Mouse (Mus musculus): ENCODE data around the gene Fnbp1l. TPM values are rescaled to one million over a fixed set of nuclear protein-coding genes. Genes with fewer than 3 reads are reported as not detected.

Fnbp1l gene
- total RNA-seq (2021), result 10 to 100 TPM; 32.5 to 33.9 TPM

GRCm38 (mm10) chr3:122618991-122619930 lies at the start of gene Fnbp1l:
TSS of gene Fnbp1l (minus strand) at chr3:122619715.
- DNase-seq (ENCODE audit: extremely low spot score in 1 of 2, low spot score in 1 of 2), result peak; percentile 61 to 64

GRCm38 (mm10) chr3:122660795-122661194 lies 41.3 kb upstream of the Fnbp1l start:
- DNase-seq (ENCODE audit: extremely low spot score in 1 of 2, low spot score in 1 of 2), result no peak

GRCm38 (mm10) chr3:122659261-122659917 lies 39.9 kb upstream of the Fnbp1l start:
- no peak for DNase-seq (ENCODE audit: extremely low spot score in 1 of 2, low spot score in 1 of 2)

GRCm38 (mm10) chr3:122647195-122647837 lies 27.8 kb upstream of the Fnbp1l start:
- no peak for DNase-seq (ENCODE audit: extremely low spot score in 1 of 2, low spot score in 1 of 2)

GRCm38 (mm10) chr3:122640286-122640685 lies 20.8 kb upstream of the Fnbp1l start:
- no peak for DNase-seq (ENCODE audit: extremely low spot score in 1 of 2, low spot score in 1 of 2)

- DNase-seq (ENCODE audit: extremely low spot score in 1 of 2, low spot score in 1 of 2), result no peak
Measured at GRCm38 (mm10) chr3:122639197-122639475, 19.6 kb upstream of the Fnbp1l start.

- peak; percentile 82 to 98 for DNase-seq (ENCODE audit: extremely low spot score in 1 of 2, low spot score in 1 of 2)
Measured at GRCm38 (mm10) chr3:122638329-122639196, 19.0 kb upstream of the Fnbp1l start.

- DNase-seq (ENCODE audit: extremely low spot score in 1 of 2, low spot score in 1 of 2), result no peak
Measured at GRCm38 (mm10) chr3:122637280-122637679, 17.8 kb upstream of the Fnbp1l start.

- DNase-seq (ENCODE audit: extremely low spot score in 1 of 2, low spot score in 1 of 2), result no peak
Measured at GRCm38 (mm10) chr3:122635246-122635645, 15.7 kb upstream of the Fnbp1l start.

GRCm38 (mm10) chr3:122629580-122629979 lies 10.1 kb upstream of the Fnbp1l start:
- no peak for DNase-seq (ENCODE audit: extremely low spot score in 1 of 2, low spot score in 1 of 2)

- DNase-seq (ENCODE audit: extremely low spot score in 1 of 2, low spot score in 1 of 2), result no peak
Measured at GRCm38 (mm10) chr3:122628956-122629355, 9.4 kb upstream of the Fnbp1l start.

GRCm38 (mm10) chr3:122628546-122628945 lies 9.0 kb upstream of the Fnbp1l start:
- no peak for DNase-seq (ENCODE audit: extremely low spot score in 1 of 2, low spot score in 1 of 2)

GRCm38 (mm10) chr3:122627846-122628245 lies 8.3 kb upstream of the Fnbp1l start:
- no peak for DNase-seq (ENCODE audit: extremely low spot score in 1 of 2, low spot score in 1 of 2)

GRCm38 (mm10) chr3:122624591-122624990 lies 5.1 kb upstream of the Fnbp1l start:
- no peak for DNase-seq (ENCODE audit: extremely low spot score in 1 of 2, low spot score in 1 of 2)

GRCm38 (mm10) chr3:122620285-122620931 lies 893 bp upstream of the Fnbp1l start:
- peak; percentile 15 to 35 for DNase-seq (ENCODE audit: extremely low spot score in 1 of 2, low spot score in 1 of 2)

GRCm38 (mm10) chr3:122619931-122620284 lies 393 bp upstream of the Fnbp1l start:
- DNase-seq (ENCODE audit: extremely low spot score in 1 of 2, low spot score in 1 of 2), result no peak

- DNase-seq (ENCODE audit: extremely low spot score in 1 of 2, low spot score in 1 of 2), result peak; percentile 14 to 18
Measured at GRCm38 (mm10) chr3:122618402-122618801, 1.1 kb downstream of the Fnbp1l start.

GRCm38 (mm10) chr3:122617613-122618340 lies 1.7 kb downstream of the Fnbp1l start:
- no peak for DNase-seq (ENCODE audit: extremely low spot score in 1 of 2, low spot score in 1 of 2)

- DNase-seq (ENCODE audit: extremely low spot score in 1 of 2, low spot score in 1 of 2), result no peak
Measured at GRCm38 (mm10) chr3:122612537-122612936, 7.0 kb downstream of the Fnbp1l start.
